Mouse (Mus musculus) midbrain, embryonic 10.5 days (tissue): Measurements from ENCODE around the gene Casp3. TPM values are rescaled to one million over a fixed set of nuclear protein-coding genes. Genes with fewer than 3 reads are reported as not detected.
A peak's percentile ranks its signal among the peaks of the same experiment; 100 is the strongest.
"Not testable (repeated sequence)": the region's sequence is repeated elsewhere in the genome, so short reads cannot be mapped to it uniquely, and the experiment has no call there.

ENCODE experiments used
- DNase-seq: peaks from one replicate; pipeline ENCODE4 v3.0.0-alpha.2; 2017; ENCODE audit warnings: low spot score
- H3K27ac ChIP-seq: fragments of 300-500 bp; sonication (generic); replicated peaks from 2 replicates; pipeline ENCODE4 v1.5.1; 2016; ENCODE audit warnings: mild to moderate bottlenecking
- H3K27me3 ChIP-seq: fragments of 300-500 bp; sonication (generic); 2 replicates; pipeline ENCODE4 v1.6.1; 2016; ENCODE audit warnings: low read depth, mild to moderate bottlenecking; ENCODE audit not compliant: poor library complexity, severe bottlenecking
- H3K36me3 ChIP-seq: fragments of 300-500 bp; sonication (generic); 2 replicates; pipeline ENCODE4 v1.6.1; 2016; ENCODE audit warnings: mild to moderate bottlenecking, moderate library complexity
- H3K4me1 ChIP-seq: fragments of 300-500 bp; sonication (generic); 2 replicates; pipeline ENCODE4 v1.6.1; 2016
- H3K4me3 ChIP-seq: fragments of 300-500 bp; sonication (generic); 2 replicates; pipeline ENCODE4 v1.5.1; 2016; ENCODE audit warnings: mild to moderate bottlenecking, moderate library complexity
- H3K9me3 ChIP-seq: fragments of 300-500 bp; sonication (generic); replicated peaks from 2 replicates; pipeline ENCODE4 v1.6.1; 2016; ENCODE audit warnings: mild to moderate bottlenecking
- WGBS: fragments of 180-500 bp; shearing (Covaris S2); methylation state at CpG from one replicate; pipeline ENCODE4 v1.1.7; 2016; 5-methylcytosine and 5-hydroxymethylcytosine counted together
- polyA plus RNA-seq: library from polyadenylated mRNA; unstranded; fragments of >200 nt; fragmentation: Nextera tagmentation; extraction: Ambion mirVana; gene quantifications from 2 replicates; pipeline ENCODE4 v1.2.1, GENCODE M21; 2016

The Casp3 gene
- polyA plus RNA-seq: 130 and 141 TPM in 2 replicates

DNA sequence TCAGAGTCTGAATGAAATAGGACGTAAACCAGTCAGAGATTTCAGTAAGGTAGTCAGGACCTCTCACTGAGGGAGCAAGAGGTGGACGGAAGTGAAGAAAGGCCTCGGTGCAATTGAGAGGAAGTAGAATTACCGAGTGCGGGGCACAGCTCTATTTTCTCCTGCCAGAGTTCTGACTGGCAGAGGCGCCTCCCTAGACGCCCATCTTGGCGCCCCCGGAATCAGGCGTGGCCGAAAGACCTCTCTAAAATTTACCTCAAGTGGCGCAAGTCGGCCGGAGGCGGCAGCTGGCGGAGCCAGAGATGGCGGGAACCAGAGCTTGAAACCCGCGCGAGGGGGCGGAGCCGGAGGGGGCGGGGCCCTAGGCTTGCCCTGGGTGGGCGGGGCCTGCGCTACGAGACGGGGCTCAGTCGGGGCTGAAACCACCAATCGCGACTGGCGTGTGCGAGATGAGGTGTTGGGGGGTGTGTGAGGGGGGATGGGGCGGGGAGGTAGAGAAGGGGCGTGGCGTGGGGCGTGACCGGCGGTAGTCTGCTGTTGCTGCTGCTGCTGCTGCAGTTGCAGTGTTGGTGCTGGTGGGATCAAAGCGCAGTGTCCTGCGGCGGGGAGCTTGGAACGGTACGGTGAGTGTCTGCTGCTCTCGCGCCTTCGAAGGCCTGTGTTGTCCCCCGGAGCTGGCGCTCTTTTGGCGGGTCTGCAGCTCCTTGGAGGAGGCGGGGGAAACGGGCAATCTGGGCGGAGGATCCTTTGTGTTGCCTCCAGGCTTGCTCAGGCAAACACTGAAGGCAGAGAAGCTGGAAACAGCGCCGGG, at the start of gene Casp3, which contains the start of gene Primpol:
Casp3 (plus strand) TSS at position 413 of the 811 bp plus-strand sequence.
Primpol (minus strand) TSS at position 334 of the 811 bp plus-strand sequence.
- H3K27me3 ChIP-seq: no peaks in the 10 kb centered on the region
- 0 out of 2 replicates have a peak, but pooled peaks cover 2% of the 10 kb centered on the region for H3K36me3 ChIP-seq
- peak within 1 kb of the TSS; percentile 82 for H3K4me3 ChIP-seq
- peak; percentile 98 for DNase-seq
- WGBS: under 1% methylated on average over 54 of the region's 54 CpGs
- no peaks in the 10 kb centered on the region for H3K9me3 ChIP-seq
- H3K4me1 ChIP-seq: peaks cover 30% of the 10 kb centered on the region
- H3K27ac ChIP-seq: peak within 1 kb of the TSS; percentile 94

DNA sequence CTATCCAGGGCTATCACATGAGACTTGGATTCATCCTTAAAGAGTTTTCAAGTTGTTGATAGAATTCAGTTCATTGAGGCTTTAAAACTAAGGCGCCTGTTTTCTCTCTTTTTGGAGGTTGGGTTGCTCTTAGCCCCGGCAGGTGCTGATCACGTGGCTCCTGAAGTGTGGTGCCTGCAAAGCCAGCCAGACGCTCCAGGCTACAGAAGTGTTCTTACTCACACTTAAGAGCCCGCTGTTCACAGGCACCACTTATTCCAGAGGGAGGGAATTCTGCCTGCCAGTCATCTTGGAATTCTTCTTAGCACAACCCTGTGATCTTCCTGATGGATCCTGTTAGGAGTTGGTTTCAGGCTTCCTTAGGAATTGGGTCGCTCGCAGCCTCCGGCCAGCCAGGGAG, 49.1 kb upstream of the Casp3 start:
- 90% methylated on average over 8 of the region's 8 CpGs for WGBS
- no peaks in the 10 kb centered on the region for H3K27me3 ChIP-seq
- peaks cover 56% of the 10 kb centered on the region for H3K36me3 ChIP-seq
- no peak overlapping the region for H3K4me3 ChIP-seq
- H3K9me3 ChIP-seq: no peaks in the 10 kb centered on the region
- H3K4me1 ChIP-seq: no peaks in the 10 kb centered on the region
- DNase-seq: no peak
- H3K27ac ChIP-seq: no peak overlapping the region

DNA sequence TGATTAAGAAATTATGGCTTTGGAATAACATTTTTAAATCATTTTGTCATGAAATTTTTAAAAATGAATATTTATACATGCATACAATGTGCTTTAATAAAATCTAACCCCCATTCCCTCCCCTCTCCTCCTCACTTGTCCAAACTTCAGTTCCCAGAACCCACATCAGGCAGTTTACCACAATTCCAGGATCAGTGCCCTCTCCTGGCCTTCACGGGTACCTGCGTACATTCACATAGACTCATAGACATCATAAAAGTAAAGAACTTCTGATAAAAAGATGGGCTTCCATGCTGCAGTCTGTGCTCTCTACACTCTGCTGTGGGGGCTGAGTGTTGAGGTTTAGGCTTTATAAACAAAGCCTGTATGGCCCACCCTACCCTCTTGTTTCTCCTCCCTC, 48.1 kb upstream of the Casp3 start:
- Histone ChIP-seq H3K27me3 (no peaks in the 10 kb centered on the region), H3K27ac (no peak overlapping the region), H3K9me3 (no peaks in the 10 kb centered on the region), H3K4me3 (no peak overlapping the region), H3K36me3 (peaks cover 55% of the 10 kb centered on the region), H3K4me1 (no peaks in the 10 kb centered on the region)
- no peak for DNase-seq
- WGBS: 87% methylated on average over 2 of the region's 2 CpGs

DNA sequence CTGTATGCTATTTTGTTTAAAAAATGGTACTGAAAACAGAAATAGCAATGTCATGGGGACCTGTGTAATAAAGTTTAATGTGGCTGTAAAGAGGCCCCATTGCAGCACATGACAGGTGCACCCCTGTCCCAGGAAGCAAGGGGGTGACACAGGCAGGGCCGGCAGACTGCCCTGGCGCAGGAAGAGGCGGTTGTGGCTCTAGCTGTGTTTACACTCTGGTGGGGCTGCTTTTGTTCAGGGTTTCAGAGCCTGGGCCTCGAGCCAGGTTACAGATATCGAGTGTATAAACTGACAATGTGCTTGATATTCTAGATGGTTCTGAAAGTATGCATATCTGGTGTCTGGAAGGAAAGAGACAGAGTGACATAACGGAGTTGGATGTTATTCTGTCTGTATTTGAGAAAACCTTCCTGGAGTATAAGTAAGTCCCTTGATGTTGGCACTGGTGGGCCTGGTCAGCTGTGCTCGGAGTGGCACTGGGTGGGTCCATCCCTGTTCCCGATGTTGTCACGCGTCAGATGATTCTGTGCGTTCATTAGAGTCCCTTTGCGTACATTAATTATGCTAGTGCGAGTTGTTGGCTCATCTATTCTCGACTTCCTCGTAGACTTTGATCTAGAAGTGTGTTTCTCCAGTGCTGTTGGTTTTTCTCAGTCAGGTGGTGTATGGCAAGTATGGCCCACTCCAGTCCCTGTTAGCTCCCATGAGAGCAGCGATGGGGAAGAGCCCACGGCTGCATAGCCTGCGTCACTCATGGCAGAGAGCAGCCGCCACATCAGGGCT, 47.2 kb upstream of the Casp3 start:
- peaks cover 60% of the 10 kb centered on the region for H3K36me3 ChIP-seq
- no peak overlapping the region for H3K27ac ChIP-seq
- no peak for DNase-seq
- no peaks in the 10 kb centered on the region for H3K4me1 ChIP-seq
- no peak overlapping the region for H3K4me3 ChIP-seq
- 91% methylated on average over 19 of the region's 19 CpGs for WGBS
- H3K9me3 ChIP-seq: no peaks in the 10 kb centered on the region
- H3K27me3 ChIP-seq: no peaks in the 10 kb centered on the region

DNA sequence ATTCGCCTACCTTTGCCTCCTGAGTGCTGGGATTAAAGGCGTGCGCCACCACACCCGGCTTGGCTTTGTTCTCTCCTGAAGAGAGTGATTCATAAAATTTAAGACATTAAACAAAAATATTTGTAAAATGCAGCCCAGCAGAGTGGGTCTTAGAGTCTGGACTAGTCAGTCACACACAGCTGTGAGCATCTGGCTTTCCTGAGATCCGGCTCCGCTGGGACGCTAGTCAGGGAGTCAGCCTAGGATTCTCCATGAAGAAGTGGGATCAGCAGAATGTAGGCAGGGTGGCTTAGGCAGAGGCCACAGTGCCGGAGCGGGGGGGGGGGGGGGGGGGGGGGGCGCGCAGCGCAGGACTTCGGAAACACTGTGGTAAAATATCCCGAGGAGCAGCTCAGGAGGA, 46.4 kb upstream of the Casp3 start:
- Histone ChIP-seq H3K27me3 (no peaks in the 10 kb centered on the region), H3K27ac (no peak overlapping the region), H3K4me1 (no peaks in the 10 kb centered on the region), H3K36me3 (peaks cover 60% of the 10 kb centered on the region), H3K4me3 (no peak overlapping the region), H3K9me3 (no peaks in the 10 kb centered on the region)
- DNase-seq: no peak
- WGBS: 98% methylated on average over 8 of the region's 14 CpGs

DNA sequence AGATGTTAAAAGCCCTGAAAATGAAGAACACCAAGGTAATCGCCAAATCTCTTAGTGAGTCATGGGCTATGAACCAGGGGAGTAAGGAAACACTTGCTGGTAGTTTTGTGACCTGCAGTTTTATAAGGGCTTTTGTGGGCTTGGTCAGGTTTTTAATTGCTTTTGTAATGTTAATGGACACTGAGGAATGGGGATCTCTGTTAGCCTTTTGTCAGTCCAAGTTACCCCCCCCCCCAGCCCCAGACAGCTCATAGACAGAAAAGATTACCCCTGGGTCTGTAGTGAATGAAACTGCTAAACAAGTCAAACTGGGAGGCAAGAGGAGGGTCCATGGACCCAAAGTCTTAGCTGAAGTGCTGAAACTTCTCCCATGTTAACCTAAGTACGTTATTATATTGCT, 43.6 kb upstream of the Casp3 start:
- Histone ChIP-seq H3K4me3 (no peak overlapping the region), H3K36me3 (peaks cover 80% of the 10 kb centered on the region), H3K27ac (no peak overlapping the region), H3K4me1 (no peaks in the 10 kb centered on the region), H3K9me3 (no peaks in the 10 kb centered on the region), H3K27me3 (no peaks in the 10 kb centered on the region)
- 95% methylated on average over 2 of the region's 2 CpGs for WGBS
- DNase-seq: no peak

DNA sequence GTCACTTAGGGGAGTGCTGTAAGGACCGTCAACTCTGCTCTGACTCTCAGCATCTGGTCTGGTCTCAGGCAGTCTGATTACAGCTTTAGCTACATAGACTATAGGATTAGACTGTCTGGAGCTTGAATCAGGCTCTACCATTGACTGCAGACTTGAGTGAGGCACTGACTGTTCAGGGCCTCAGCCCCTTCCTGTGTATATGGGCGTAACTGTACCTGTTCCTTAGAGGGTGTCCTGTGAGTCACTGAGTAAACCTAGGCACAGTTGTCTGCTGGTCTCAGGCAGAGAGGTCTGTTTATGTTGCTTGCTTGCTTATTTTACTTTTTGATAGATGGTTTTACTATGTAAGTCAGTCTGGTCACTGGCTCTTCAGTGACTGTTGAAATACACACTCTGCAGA, 43.1 kb upstream of the Casp3 start:
- WGBS: 90% methylated on average over 2 of the region's 2 CpGs
- DNase-seq: no peak

DNA sequence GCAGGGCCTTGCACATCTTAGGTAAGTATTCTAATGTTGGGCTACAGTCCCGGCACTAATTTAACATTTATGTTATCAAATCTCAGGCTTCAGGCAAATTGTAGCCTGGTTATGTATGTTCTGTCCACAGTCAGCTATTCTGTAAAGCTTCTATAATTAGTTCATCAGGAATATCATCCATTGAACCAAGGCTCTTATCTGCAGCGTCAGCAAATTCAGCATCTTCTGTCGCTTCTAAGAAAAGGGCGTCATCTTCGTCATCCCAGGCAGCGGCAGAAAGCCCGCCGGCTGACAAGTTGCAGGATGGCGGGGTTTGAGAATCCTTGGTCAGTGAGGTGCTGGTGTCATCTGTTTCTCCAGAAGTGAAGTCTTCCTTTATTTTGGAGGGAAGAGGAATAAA, 38.3 kb upstream of the Casp3 start:
- H3K4me1 ChIP-seq: no peaks in the 10 kb centered on the region
- H3K36me3 ChIP-seq: peaks cover 79% of the 10 kb centered on the region
- no peak for DNase-seq
- WGBS: 95% methylated on average over 9 of the region's 9 CpGs
- H3K27me3 ChIP-seq: no peaks in the 10 kb centered on the region
- H3K9me3 ChIP-seq: no peaks in the 10 kb centered on the region
- no peak overlapping the region for H3K4me3 ChIP-seq
- H3K27ac ChIP-seq: no peak overlapping the region

More for the DNA sequence above, 43.1 kb upstream of the Casp3 start:
- no peaks in the 10 kb centered on the region for H3K9me3 ChIP-seq
- no peaks in the 10 kb centered on the region for H3K4me1 ChIP-seq
- H3K27me3 ChIP-seq: no peaks in the 10 kb centered on the region
- peaks cover 81% of the 10 kb centered on the region for H3K36me3 ChIP-seq
- no peak overlapping the region for H3K27ac ChIP-seq
- no peak overlapping the region for H3K4me3 ChIP-seq

DNA sequence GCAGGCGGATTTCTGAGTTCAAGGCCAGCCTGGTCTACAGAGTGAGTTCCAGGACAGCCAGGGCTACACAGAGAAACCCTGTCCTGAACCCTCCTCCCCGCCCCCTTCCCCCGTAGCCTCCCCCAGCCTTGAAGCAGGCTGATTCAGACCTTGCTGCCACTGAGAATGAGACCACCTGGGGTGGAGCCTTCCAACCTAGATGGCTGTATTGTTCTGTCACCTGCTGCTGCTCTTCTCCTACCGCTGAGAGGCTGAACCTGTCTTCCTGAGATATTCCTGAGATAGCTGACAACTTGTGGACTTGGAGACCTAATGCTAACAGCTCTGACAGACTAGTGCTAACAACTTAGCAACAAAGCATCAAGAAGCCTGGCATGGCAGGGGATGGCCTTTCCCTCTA, 32.8 kb upstream of the Casp3 start:
- H3K27me3 ChIP-seq, H3K4me3 ChIP-seq, DNase-seq, H3K27ac ChIP-seq, H3K4me1 ChIP-seq, H3K9me3 ChIP-seq: not testable (repeated sequence)
- peaks cover 37% of the 10 kb centered on the region for H3K36me3 ChIP-seq
- 52% methylated on average over 4 of the region's 4 CpGs for WGBS

DNA sequence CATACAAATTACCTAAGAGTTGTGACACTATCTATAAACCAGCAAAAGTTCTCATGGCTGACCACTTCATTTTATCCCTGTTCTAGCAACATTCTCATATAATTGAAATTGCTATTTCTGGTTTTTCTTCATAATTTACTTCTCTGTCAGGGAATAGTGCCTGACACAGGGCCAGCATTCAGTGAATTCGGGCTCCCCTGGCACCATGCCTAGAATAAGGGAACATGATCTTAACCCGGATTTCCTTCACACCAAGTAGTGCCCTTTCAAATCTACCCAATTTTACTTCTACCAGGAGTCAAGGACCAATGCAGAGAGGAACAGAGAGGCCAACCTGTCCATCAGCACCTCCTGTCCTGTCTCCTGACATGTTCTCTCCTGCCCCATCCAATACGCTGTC, 31.5 kb upstream of the Casp3 start:
- H3K4me1 ChIP-seq: no peaks in the 10 kb centered on the region
- DNase-seq: no peak
- WGBS: 88% methylated on average over 3 of the region's 3 CpGs
- H3K27me3 ChIP-seq: no peaks in the 10 kb centered on the region
- no peak overlapping the region for H3K4me3 ChIP-seq
- no peaks in the 10 kb centered on the region for H3K9me3 ChIP-seq
- no peak overlapping the region for H3K27ac ChIP-seq
- H3K36me3 ChIP-seq: peaks cover 26% of the 10 kb centered on the region

DNA sequence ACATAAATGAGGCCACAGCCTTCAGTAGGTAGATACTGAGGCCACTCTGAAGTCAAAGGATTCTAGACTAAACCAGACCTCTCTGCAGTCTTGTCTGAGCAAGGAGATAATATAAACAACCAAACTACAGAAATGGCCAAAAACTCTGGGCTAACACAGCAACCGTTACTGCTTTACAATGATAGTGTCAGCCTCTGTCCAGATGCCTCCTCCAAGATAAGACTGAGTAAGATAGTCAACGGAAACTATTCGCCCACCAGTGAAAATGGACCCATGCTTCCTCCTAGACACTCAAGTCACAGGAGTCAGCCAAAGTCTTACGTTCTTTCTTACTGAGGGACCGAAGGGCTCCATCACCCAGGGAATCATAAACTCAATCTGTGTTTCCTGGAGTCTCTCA, 29.2 kb upstream of the Casp3 start:
- Histone ChIP-seq H3K27me3 (no peaks in the 10 kb centered on the region), H3K36me3 (peaks cover 12% of the 10 kb centered on the region), H3K27ac (no peak overlapping the region), H3K9me3 (no peaks in the 10 kb centered on the region), H3K4me3 (no peak overlapping the region), H3K4me1 (no peaks in the 10 kb centered on the region)
- DNase-seq: no peak
- WGBS: 88% methylated on average over 5 of the region's 5 CpGs

DNA sequence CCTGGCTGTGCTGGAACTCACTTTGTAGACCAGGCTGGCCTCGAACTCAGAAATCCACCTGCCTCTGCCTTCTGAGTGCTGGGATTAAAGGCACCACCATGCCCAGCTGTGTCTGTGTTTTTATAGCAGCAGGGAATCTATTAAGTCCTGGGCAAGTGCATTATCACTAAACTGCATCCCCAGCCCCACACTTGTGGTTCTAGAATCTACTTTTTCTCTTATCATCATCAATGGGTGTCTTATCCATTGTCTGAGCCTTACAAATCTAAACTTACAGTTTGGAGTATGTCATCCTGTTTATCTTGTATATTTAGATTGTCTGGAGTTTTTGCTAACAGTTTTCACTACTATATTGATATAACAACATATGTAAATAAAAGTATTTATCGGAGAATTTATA, 28.4 kb upstream of the Casp3 start:
- 92% methylated on average over 2 of the region's 2 CpGs for WGBS
- Histone ChIP-seq H3K4me1 (no peaks in the 10 kb centered on the region), H3K27ac (no peak overlapping the region), H3K9me3 (no peaks in the 10 kb centered on the region), H3K27me3 (no peaks in the 10 kb centered on the region), H3K4me3 (no peak overlapping the region), H3K36me3 (peaks cover 11% of the 10 kb centered on the region)
- DNase-seq: no peak

DNA sequence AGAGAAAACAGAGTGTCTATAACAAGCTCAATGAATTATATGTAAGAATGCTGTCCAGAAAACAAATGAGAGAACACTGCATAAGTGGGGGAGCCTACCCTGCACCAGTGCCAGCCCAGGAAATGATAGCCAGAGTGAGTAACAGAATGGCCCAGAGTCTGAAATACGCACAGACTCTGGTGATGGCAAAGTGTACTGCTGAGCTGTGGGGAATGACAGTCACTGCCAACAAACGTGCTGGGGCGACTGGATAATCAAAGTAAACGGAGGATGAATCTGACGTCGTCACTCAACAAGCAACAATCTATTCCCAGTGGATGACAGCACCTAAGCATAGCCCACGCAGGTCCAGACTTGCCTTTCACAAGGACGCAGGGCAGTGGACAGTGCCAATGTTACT, 24.0 kb upstream of the Casp3 start:
- DNase-seq: no peak
- 93% methylated on average over 8 of the region's 8 CpGs for WGBS

More for the DNA sequence above, 24.0 kb upstream of the Casp3 start:
- peaks cover 8% of the 10 kb centered on the region for H3K36me3 ChIP-seq
- no peak overlapping the region for H3K27ac ChIP-seq
- no peaks in the 10 kb centered on the region for H3K27me3 ChIP-seq
- H3K4me1 ChIP-seq: no peaks in the 10 kb centered on the region
- no peak overlapping the region for H3K4me3 ChIP-seq
- H3K9me3 ChIP-seq: no peaks in the 10 kb centered on the region
